Mouse (Mus musculus) testis, adult 2 months (tissue): ENCODE measurements around the gene Thra.

Experiments
- CTCF ChIP-seq: fragments of 200-500 bp; IDR thresholded peaks from 2 replicates; pipeline ENCODE4 v1.5.1; 2012; ENCODE audit warnings: low read depth, mild to moderate bottlenecking, inconsistent platforms, low read length, moderate library complexity; ENCODE audit not compliant: control insufficient read depth, insufficient read depth, insufficient replicate concordance
- POLR2A ChIP-seq: fragments of 200-500 bp; IDR thresholded peaks from 2 replicates; pipeline ENCODE4 v1.6.1; 2012; ENCODE audit warnings: low read depth, mild to moderate bottlenecking, inconsistent platforms, low read length, moderate library complexity; ENCODE audit not compliant: control insufficient read depth

DNA sequence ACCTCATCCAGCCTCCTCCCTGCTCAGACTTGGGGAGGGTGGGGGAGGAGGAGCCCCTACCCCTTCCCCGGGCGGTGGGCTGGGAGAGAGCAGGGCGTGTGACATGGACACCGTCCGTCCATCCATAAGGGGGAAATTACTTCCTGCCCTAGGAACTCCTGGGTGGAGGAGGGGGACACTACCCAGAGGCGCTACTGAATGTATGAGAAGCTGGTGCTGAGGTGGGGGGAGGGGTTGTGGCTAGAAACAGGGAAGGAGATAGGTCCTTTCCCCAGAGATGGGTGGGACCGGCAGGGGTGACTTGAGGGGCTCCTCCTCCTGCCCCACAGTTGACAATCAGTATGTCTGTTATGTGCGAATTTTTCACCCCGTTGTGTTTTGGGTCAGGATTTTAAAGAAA, 26.8 kb downstream of the Thra start:
- no peak for TF ChIP-seq CTCF
- no peak for TF ChIP-seq POLR2A
